17 mouse cellular contexts compared by ENCODE assay signal in the genomic region with DNA sequence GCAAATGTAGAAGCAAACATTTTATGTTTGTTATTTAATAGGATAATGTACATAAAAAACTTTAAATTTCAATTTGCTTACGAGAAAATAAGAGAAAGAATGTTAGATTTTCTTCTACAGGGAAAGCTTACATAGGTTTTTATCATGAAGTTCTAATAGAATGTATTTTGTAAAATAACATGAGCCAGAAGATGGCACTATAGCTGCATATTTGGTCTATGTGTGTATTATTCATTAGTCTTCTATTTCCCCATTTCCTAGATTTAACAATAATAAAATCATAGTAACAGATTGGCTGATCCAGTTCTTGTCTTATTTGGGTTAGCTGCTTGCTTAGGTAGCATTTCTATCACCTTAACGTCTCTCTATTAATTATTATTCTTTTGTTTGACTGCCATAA. TPM values are rescaled to one million over a fixed set of nuclear protein-coding genes. Genes with fewer than 3 reads are reported as not detected.
DNase-seq lines count a peak whose midpoint lies in the region; ATAC-seq lines count a peak whose summit lies in the region.
"Had no signal": no experiment of that assay in that cellular context is flagged by ENCODE, and none has a peak within 500 bp of the region (broad histone marks: within the 10 kb centered on the region; RNA-seq: fewer than 3 reads in every experiment).

No protein-coding gene starts in this region.

- H3K9ac ChIP-seq in forebrain, embryonic 14.5 days (ENCODE audit: low read length), result no peak overlapping the region
- no peak overlapping the region for H3K9ac ChIP-seq in forebrain, embryonic 16.5 days (replicated peaks; ENCODE audit: low read depth, low read length)
- H3K9ac ChIP-seq: embryonic facial prominence, embryonic 15.5 days had no signal

- H3K27me3 ChIP-seq in forebrain, embryonic 14.5 days (replicated peaks; ENCODE audit: control insufficient read depth, insufficient read depth, low read length), result no peaks in the 10 kb centered on the region
- no peaks in the 10 kb centered on the region for H3K27me3 ChIP-seq in forebrain, embryonic 16.5 days (replicated peaks; ENCODE audit: control insufficient read depth, insufficient read depth, low read length)
- H3K27me3 ChIP-seq: embryonic facial prominence, embryonic 15.5 days had no signal

- no peaks in the 10 kb centered on the region for H3K9me3 ChIP-seq in forebrain, embryonic 14.5 days (replicated peaks; ENCODE audit: control insufficient read depth, low read length)
- no peaks in the 10 kb centered on the region for H3K9me3 ChIP-seq in forebrain, embryonic 16.5 days (ENCODE audit: control insufficient read depth, low read length)
- H3K9me3 ChIP-seq: embryonic facial prominence, embryonic 15.5 days had no signal

- no peak overlapping the region for H3K27ac ChIP-seq in forebrain, embryonic 14.5 days (ENCODE audit: low read depth, low read length)
- no peak overlapping the region for H3K27ac ChIP-seq in forebrain, embryonic 16.5 days (ENCODE audit: low read length)
- H3K27ac ChIP-seq: embryonic facial prominence, embryonic 15.5 days had no signal

- ATAC-seq in forebrain, embryonic 14.5 days, result no peak
- ATAC-seq in forebrain, embryonic 16.5 days, result no peak
- no peak for ATAC-seq in erythroblast, adult 5-6 weeks (replicated peaks; ENCODE audit: low FRiP score, poor library complexity, severe bottlenecking)
- no peak for ATAC-seq in megakaryocyte, adult 5-6 weeks (ENCODE audit: poor library complexity, severe bottlenecking)
- ATAC-seq: CD4-positive, CD25-positive, alpha-beta regulatory T cell, adult 4 months had no signal

- DNase-seq in forebrain, embryonic 14.5 days (ENCODE audit: low spot score), result peak; percentile 46
- DNase-seq in layer of hippocampus, adult 9-10 months (ENCODE audit: low spot score), result peak; percentile 26
- no peak for DNase-seq in layer of hippocampus, postnatal 36 days
- peak; percentile 42 for DNase-seq in 416B (ENCODE audit: low read depth)
- DNase-seq in NIH3T3 (ENCODE audit: low read depth), result peak; percentile 63
- DNase-seq: cerebellum, adult 9-11 months; heart, adult 11 months; heart, postnatal 10 days; kidney, postnatal 4 days; lung, adult 18-20 months had no signal

- H3K36me3 ChIP-seq in forebrain, embryonic 14.5 days (ENCODE audit: control insufficient read depth, insufficient read depth, low read length), result no peaks in the 10 kb centered on the region
- no peaks in the 10 kb centered on the region for H3K36me3 ChIP-seq in forebrain, embryonic 16.5 days (ENCODE audit: control insufficient read depth, insufficient read depth)
- H3K36me3 ChIP-seq: embryonic facial prominence, embryonic 15.5 days had no signal

- no peak overlapping the region for H3K4me3 ChIP-seq in forebrain, embryonic 14.5 days (ENCODE audit: low read depth, low read length)
- H3K4me3 ChIP-seq in forebrain, embryonic 16.5 days (replicated peaks; ENCODE audit: low read length), result no peak overlapping the region
- H3K4me3 ChIP-seq: embryonic facial prominence, embryonic 15.5 days had no signal

- no peaks in the 10 kb centered on the region for H3K4me1 ChIP-seq in forebrain, embryonic 14.5 days (ENCODE audit: control insufficient read depth, insufficient read depth, low read length)
- H3K4me1 ChIP-seq in forebrain, embryonic 16.5 days (replicated peaks; ENCODE audit: control insufficient read depth, insufficient read depth, low read length), result no peaks in the 10 kb centered on the region
- H3K4me1 ChIP-seq: embryonic facial prominence, embryonic 15.5 days had no signal

- 76% methylated on average over 2 of the region's 2 CpGs for WGBS in forebrain, embryonic 14.5 days
- 75% methylated on average over 2 of the region's 2 CpGs for WGBS in forebrain, embryonic 16.5 days

- H3K4me2 ChIP-seq in forebrain, embryonic 14.5 days (ENCODE audit: low read length), result no peak overlapping the region
- H3K4me2 ChIP-seq in forebrain, embryonic 16.5 days (ENCODE audit: low read length), result no peak overlapping the region
- H3K4me2 ChIP-seq: embryonic facial prominence, embryonic 15.5 days had no signal

RNA-seq across cellular contexts. Expression of a gene that starts 13.8 kb away (rescaled TPM):
- polyA plus RNA-seq in forebrain, embryonic 14.5 days (2014; fragmentation: Nextera tagmentation; extraction: Ambion mirVana), result 0.06 TPM in 1 of 2 replicates, not detected in the other
- not detected in 2 replicates for polyA plus RNA-seq in forebrain, embryonic 16.5 days (2015; fragmentation: Nextera tagmentation; extraction: Ambion mirVana)
- total RNA-seq in layer of hippocampus, postnatal 36 days (2021), result under 1 TPM in 1 of 2 experiments, not detected in 1; 0.13 TPM
- total RNA-seq in erythroblast, adult 5-6 weeks (2015; ENCODE audit: low replicate concordance), result not detected in 2 replicates
- total RNA-seq in erythroblast, adult 5-6 weeks (2017; ENCODE audit: low replicate concordance), result not detected in 2 replicates
- not detected in 2 replicates for total RNA-seq in megakaryocyte, adult 5-6 weeks (2015)
- total RNA-seq in megakaryocyte, adult 5-6 weeks (2017), result not detected in 2 replicates
- total RNA-seq: heart, postnatal 10 days; left cerebral cortex, postnatal 14 days; megakaryocyte-erythroid progenitor cell, adult 5-6 weeks had no signal
- polyA plus RNA-seq: CD4-positive, CD25-positive, alpha-beta regulatory T cell, adult 4 months had no signal

RNA-seq across cellular contexts. Expression of a gene that starts 35.8 kb away (rescaled TPM):
- not detected in 2 replicates for polyA plus RNA-seq in forebrain, embryonic 14.5 days (2014; fragmentation: Nextera tagmentation; extraction: Ambion mirVana)
- not detected in 2 replicates for polyA plus RNA-seq in forebrain, embryonic 16.5 days (2015; fragmentation: Nextera tagmentation; extraction: Ambion mirVana)
- total RNA-seq in layer of hippocampus, postnatal 36 days (2021), result not detected
- not detected in 2 replicates for total RNA-seq in erythroblast, adult 5-6 weeks (2015; ENCODE audit: low replicate concordance)
- not detected in 2 replicates for total RNA-seq in erythroblast, adult 5-6 weeks (2017; ENCODE audit: low replicate concordance)
- not detected in 2 replicates for total RNA-seq in megakaryocyte, adult 5-6 weeks (2015)
- not detected in 2 replicates for total RNA-seq in megakaryocyte, adult 5-6 weeks (2017)
- total RNA-seq: heart, postnatal 10 days; left cerebral cortex, postnatal 14 days; megakaryocyte-erythroid progenitor cell, adult 5-6 weeks had no signal
- polyA plus RNA-seq: CD4-positive, CD25-positive, alpha-beta regulatory T cell, adult 4 months had no signal

Comparison
In these comparisons a context has a peak if more than half of its experiments do, and no peak if none do; other contexts are left out.
1. DNase-seq: peak in forebrain, embryonic 14.5 days (single experiment), layer of hippocampus, adult 9-10 months (single experiment), 416B (single experiment) and NIH3T3 (single experiment); none in layer of hippocampus, postnatal 36 days (0 of 2).